Mouse (Mus musculus): ENCODE data around the gene Psat1. TPM values are rescaled to one million over a fixed set of nuclear protein-coding genes. Genes with fewer than 3 reads are reported as not detected.

Gene Psat1
- polyA plus RNA-seq, 1 experiment from 2014 or later: 176 TPM

GRCm38 (mm10) chr19:15888466-15888865, 58.7 kb downstream of the Psat1 start:
- Histone ChIP-seq H3K4me1 (no peaks in the 10 kb centered on the region), H3K9me3 (no peaks in the 10 kb centered on the region), H3K4me3 (no peak overlapping the region), H3K4me2 (no peak overlapping the region), H3K27ac (no peak overlapping the region), H3K27me3 (no peaks in the 10 kb centered on the region), H3K36me3 (no peaks in the 10 kb centered on the region), H3K9ac (no peak overlapping the region)
- ATAC-seq (ENCODE audit: borderline replicate concordance, extremely low read depth, low FRiP score, low TSS enrichment): no peak
- 80% methylated on average over 4 of the region's 4 CpGs for WGBS

DNA sequence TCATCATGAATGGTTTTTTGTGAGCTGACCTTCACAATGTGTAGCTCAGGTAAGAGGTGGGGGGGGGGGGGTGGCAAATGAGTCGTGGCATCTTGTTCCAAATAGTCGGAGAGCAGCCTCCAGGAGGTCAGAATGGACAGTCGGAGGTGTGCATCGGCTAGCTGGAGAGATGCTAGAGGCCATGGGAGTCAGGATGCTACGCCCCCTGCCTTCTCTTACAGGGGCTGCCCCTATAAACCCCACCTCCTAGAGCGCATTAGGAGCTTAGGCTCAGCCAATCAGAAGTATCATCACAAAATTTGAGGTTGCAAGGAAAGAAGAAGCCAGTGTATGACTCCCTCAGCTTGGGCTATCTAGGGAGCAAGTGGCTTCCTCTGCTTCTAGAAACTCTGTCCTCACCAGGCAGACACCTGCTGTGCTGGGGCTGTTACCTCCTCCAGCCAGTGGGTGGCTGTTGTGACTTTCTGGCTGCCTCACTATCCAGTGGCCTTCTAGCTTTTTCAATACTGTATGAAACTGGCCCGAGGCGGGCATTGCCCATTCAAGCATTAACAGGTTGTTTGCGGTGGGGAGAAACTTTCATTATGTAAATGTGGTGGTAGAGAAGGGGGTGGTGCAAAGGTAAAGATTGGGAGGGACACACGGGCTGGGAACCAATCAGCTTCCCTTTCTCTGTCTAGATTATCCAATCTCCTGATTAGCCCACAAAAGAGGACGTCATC, 64.3 kb downstream of the Psat1 start:
- no peaks in the 10 kb centered on the region for H3K9me3 ChIP-seq
- no peaks in the 10 kb centered on the region for H3K27me3 ChIP-seq
- no peak overlapping the region for H3K27ac ChIP-seq
- H3K9ac ChIP-seq: no peak overlapping the region
- H3K4me2 ChIP-seq: no peak overlapping the region
- 73% methylated on average over 11 of the region's 11 CpGs for WGBS
- no peak for ATAC-seq (ENCODE audit: borderline replicate concordance, extremely low read depth, low FRiP score, low TSS enrichment)
- H3K4me1 ChIP-seq: 0 out of 2 replicates have a peak, but pooled peaks cover 4% of the 10 kb centered on the region
- H3K4me3 ChIP-seq: no peak overlapping the region
- H3K36me3 ChIP-seq: no peaks in the 10 kb centered on the region

GRCm38 (mm10) chr19:15880731-15881130, 66.4 kb downstream of the Psat1 start:
- 63% methylated on average over 8 of the region's 8 CpGs for WGBS
- Histone ChIP-seq H3K36me3 (no peaks in the 10 kb centered on the region), H3K4me1 (0 out of 2 replicates have a peak, but pooled peaks cover 4% of the 10 kb centered on the region), H3K27me3 (no peaks in the 10 kb centered on the region), H3K4me2 (no peak overlapping the region), H3K4me3 (no peak overlapping the region), H3K9me3 (no peaks in the 10 kb centered on the region), H3K9ac (no peak overlapping the region), H3K27ac (no peak overlapping the region)
- ATAC-seq (ENCODE audit: borderline replicate concordance, extremely low read depth, low FRiP score, low TSS enrichment): no peak; the same call in 1 of the 2 replicates

DNA sequence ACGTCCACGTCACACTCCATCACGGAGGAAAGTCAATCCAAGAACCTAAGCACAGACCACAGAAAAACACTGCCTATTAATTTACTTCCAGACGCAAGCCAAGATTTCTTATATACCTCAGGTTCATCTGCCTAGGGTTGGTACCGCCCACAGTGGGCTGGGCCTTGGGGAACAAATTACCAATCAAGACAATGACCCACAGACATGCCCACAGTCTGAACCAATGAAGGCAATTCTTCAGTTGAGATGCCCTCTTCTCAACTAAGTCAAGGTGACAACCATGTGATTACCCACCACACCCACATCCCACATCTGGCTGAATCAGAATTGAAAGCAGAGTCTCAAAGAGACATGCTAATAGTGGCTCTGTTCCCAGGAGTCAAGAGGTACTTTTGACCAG, 67.9 kb downstream of the Psat1 start:
- H3K4me3 ChIP-seq: no peak overlapping the region
- WGBS: 90% methylated on average over 5 of the region's 5 CpGs
- no peaks in the 10 kb centered on the region for H3K36me3 ChIP-seq
- 0 out of 2 replicates have a peak, but pooled peaks cover 4% of the 10 kb centered on the region for H3K4me1 ChIP-seq
- no peak overlapping the region for H3K9ac ChIP-seq
- no peak overlapping the region for H3K27ac ChIP-seq
- H3K4me2 ChIP-seq: no peak overlapping the region
- ATAC-seq (ENCODE audit: borderline replicate concordance, extremely low read depth, low FRiP score, low TSS enrichment): no peak
- H3K9me3 ChIP-seq: no peaks in the 10 kb centered on the region
- H3K27me3 ChIP-seq: no peaks in the 10 kb centered on the region

- H3K4me3 ChIP-seq: no peak overlapping the region
- H3K4me1 ChIP-seq: peaks cover 5% of the 10 kb centered on the region; the same call in 1 of the 2 replicates
- H3K27me3 ChIP-seq: no peaks in the 10 kb centered on the region
- 22% methylated on average over 7 of the region's 7 CpGs for WGBS
- H3K9ac ChIP-seq: no peak overlapping the region
- H3K9me3 ChIP-seq: no peaks in the 10 kb centered on the region
- H3K4me2 ChIP-seq: no peak overlapping the region
- no peak overlapping the region for H3K27ac ChIP-seq
- no peak; the same call in 1 of the 2 replicates for ATAC-seq (ENCODE audit: borderline replicate concordance, extremely low read depth, low FRiP score, low TSS enrichment)
- no peaks in the 10 kb centered on the region for H3K36me3 ChIP-seq
Observed at GRCm38 (mm10) chr19:15868865-15869698, 78.1 kb downstream of the Psat1 start.

- Histone ChIP-seq H3K4me1 (peaks cover 5% of the 10 kb centered on the region; the same call in 1 of the 2 replicates), H3K9me3 (no peaks in the 10 kb centered on the region), H3K4me2 (no peak overlapping the region), H3K36me3 (no peaks in the 10 kb centered on the region), H3K4me3 (no peak overlapping the region), H3K9ac (no peak overlapping the region), H3K27me3 (no peaks in the 10 kb centered on the region), H3K27ac (no peak overlapping the region)
- WGBS: 82% methylated on average over 4 of the region's 4 CpGs
- ATAC-seq (ENCODE audit: borderline replicate concordance, extremely low read depth, low FRiP score, low TSS enrichment): no peak
Observed at GRCm38 (mm10) chr19:15866851-15867250, 80.3 kb downstream of the Psat1 start.

DNA sequence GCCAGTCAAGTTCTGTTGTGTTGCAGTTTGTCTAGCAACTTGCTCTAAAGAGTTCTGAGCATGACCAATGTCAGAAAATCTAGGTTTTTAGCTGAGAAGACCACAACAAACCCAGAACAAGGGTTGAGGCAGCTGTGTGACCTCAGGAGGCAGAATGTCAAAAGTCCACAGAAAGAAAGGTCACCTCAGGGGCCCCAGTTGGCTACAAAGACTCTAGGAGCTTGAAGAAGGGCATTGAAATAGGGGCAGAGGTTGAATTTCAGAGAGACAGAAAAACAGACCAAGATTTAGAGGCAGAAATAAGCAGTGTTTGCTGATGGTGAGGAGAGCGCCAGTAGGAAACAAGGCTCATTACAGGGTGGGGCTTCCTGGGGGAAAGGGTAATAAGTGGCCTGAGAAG, 81.0 kb downstream of the Psat1 start:
- Histone ChIP-seq H3K4me3 (no peak overlapping the region), H3K4me2 (no peak overlapping the region), H3K27me3 (no peaks in the 10 kb centered on the region), H3K4me1 (peaks cover 5% of the 10 kb centered on the region; the same call in 1 of the 2 replicates), H3K9ac (no peak overlapping the region), H3K27ac (no peak overlapping the region), H3K9me3 (no peaks in the 10 kb centered on the region), H3K36me3 (no peaks in the 10 kb centered on the region)
- ATAC-seq (ENCODE audit: borderline replicate concordance, extremely low read depth, low FRiP score, low TSS enrichment): no peak
- 100% methylated on average over 1 of the region's 1 CpGs for WGBS

GRCm38 (mm10) chr19:15865431-15865830, 81.7 kb downstream of the Psat1 start:
- ATAC-seq (ENCODE audit: borderline replicate concordance, extremely low read depth, low FRiP score, low TSS enrichment): no peak
- H3K27me3 ChIP-seq: no peaks in the 10 kb centered on the region
- H3K4me3 ChIP-seq: no peak overlapping the region
- H3K36me3 ChIP-seq: no peaks in the 10 kb centered on the region
- no peak overlapping the region for H3K4me2 ChIP-seq
- H3K9ac ChIP-seq: no peak overlapping the region
- H3K9me3 ChIP-seq: no peaks in the 10 kb centered on the region
- H3K4me1 ChIP-seq: peaks cover 5% of the 10 kb centered on the region; the same call in 1 of the 2 replicates
- no peak overlapping the region for H3K27ac ChIP-seq

DNA sequence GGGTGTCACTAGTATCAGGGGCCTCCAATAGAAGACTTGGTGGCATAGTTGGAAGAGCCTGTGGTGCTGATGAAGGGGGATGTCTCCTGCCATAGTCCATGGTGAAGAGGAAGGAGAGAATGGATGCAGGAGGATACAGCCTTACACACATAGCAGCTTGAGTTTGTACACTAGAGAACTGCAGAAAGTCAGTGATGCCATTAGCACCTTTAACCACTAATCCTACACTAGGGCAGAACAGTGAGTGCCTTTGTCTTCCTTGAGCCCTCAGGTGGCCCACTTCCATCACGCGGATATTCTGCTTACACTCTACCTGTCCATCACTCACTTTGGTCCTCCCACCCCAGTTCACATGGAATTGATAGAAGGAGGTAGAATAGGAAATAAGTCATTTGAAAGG, 83.0 kb downstream of the Psat1 start:
- Histone ChIP-seq H3K27me3 (no peaks in the 10 kb centered on the region), H3K4me2 (no peak overlapping the region), H3K4me3 (no peak overlapping the region), H3K27ac (no peak overlapping the region), H3K4me1 (peaks cover 5% of the 10 kb centered on the region; the same call in 1 of the 2 replicates), H3K9ac (no peak overlapping the region), H3K36me3 (no peaks in the 10 kb centered on the region), H3K9me3 (no peaks in the 10 kb centered on the region)
- no peak for ATAC-seq (ENCODE audit: borderline replicate concordance, extremely low read depth, low FRiP score, low TSS enrichment)
- 88% methylated on average over 2 of the region's 2 CpGs for WGBS

- no peaks in the 10 kb centered on the region for H3K9me3 ChIP-seq
- H3K36me3 ChIP-seq: no peaks in the 10 kb centered on the region
- WGBS: 81% methylated on average over 5 of the region's 5 CpGs
- ATAC-seq (ENCODE audit: borderline replicate concordance, extremely low read depth, low FRiP score, low TSS enrichment): no peak
- H3K4me2 ChIP-seq: no peak overlapping the region
- no peaks in the 10 kb centered on the region for H3K27me3 ChIP-seq
- H3K27ac ChIP-seq: no peak overlapping the region
- no peak overlapping the region for H3K9ac ChIP-seq
- no peak overlapping the region for H3K4me3 ChIP-seq
- no peaks in the 10 kb centered on the region for H3K4me1 ChIP-seq
Observed at GRCm38 (mm10) chr19:15855379-15855778, 91.8 kb downstream of the Psat1 start.

Measured in lung, embryonic 15.5 days (tissue).